Mouse (Mus musculus): ENCODE measurements at regions not wholly inside any gene's neighbourhood (a gene's known extent, or its start where the extent isn't known, plus 50 kb on each side); places are given as distances from the start of the nearest gene placed in this dataset.

DNA sequence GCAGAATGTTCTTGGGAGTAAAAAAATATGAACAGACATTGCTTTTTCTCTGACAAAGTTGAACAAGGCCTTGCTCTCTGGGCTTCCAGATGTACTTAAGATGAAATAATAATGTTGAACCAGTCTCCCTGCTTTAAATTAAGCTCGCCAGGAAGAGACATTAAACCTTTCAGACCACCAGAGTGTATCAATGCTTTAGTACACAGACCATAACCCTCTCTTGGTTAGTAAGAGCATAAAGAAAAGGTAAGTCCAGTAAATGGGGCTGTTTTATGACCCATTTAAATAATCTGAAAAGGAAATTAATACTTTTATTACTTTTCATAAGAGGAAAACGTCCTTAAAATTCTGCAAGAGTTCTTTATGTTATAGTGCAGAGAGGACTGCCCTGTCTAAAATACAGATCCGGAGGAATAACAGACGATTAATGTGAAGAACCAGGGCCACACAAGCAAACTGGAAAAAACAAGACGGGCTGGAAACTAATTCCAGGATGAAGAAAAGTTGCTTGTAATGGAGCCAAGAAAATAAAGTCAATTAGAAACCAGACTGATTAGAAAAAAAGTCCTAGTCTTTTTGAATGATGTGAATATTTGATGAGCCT lies 74.4 kb downstream of the Mettl11b start:
- DNase-seq (ENCODE audit: low read depth, low spot score) = no peak

DNA sequence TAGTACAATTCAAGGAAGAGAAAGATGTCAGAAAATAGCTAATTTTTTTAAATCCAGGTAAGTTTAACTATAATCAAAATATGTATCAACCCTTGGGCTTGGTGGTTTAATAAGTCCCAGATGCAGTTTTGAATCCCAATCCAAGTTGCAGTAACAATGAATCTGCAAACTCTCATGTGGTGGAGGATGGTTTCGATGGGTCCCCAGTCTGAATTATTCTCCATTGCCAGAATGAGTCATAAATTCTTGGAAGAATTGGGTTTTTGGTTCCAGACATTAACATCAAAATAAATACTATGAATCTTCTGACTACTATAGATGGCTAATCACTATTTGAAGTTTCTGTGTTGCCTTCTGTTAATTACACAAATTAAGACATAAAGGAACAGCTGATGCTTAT lies 82.9 kb downstream of the Mettl11b start:
- DNase-seq (ENCODE audit: low read depth, low spot score) = no peak

DNA sequence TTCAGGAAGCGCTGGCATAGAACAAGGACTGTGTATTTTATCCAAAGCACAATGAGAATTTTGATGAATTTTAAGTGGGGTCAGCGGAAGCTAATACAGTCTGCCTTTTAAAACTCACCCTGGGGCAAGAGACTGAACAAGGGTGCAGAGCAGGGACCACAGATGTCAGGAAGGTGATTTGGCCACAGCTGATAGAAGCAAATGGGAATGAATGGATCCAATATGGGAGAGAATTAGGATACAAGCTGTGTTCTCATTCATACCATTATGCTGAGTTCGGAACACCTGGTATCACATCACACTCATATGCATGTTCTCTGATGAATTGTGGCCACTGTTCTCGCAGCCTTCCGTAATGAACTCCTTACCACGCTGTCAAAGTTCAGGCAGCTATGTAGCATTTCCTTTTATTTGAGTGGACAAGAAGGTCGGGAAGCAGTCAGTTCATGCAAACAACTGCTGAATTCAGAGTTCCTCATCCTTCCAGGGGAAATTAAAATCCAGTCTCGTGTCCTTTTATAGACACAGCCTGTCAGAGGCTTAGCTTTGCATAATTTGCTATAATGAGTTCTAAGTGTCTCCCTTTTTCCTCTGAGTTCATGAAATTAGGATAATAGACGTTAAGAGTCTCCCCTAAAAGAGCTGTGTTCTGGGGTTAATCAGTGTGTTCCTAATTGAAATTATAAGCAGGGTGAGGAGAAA lies 84.4 kb downstream of the Mettl11b start:
- no peak for DNase-seq (ENCODE audit: low read depth, low spot score)

DNA sequence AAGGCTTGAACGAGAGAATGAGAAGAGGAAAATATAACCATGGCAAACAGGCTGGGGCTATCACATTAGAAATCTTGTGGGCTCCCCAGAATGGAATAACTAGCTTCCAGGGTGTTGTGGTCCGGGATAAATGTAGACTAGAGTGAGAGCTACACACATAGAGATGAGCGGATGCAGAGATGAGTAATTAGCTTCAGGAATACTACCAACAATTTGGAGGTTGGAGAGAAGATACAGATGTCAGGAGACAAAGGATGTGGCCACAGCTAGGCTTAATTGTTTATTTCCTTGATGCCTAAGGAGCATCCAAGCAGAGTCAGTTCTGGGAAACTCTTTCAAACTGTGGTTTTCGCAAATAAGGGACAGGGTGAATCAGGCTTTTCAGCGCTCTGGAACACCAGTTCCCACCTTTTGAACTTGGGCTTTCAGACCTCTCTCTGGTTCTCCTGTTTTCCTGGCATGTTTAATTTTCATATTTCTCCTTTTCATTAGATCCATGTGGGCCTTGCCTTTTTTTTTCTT lies 94.7 kb downstream of the Mettl11b start:
- no peak for DNase-seq (ENCODE audit: low read depth, low spot score)

DNA sequence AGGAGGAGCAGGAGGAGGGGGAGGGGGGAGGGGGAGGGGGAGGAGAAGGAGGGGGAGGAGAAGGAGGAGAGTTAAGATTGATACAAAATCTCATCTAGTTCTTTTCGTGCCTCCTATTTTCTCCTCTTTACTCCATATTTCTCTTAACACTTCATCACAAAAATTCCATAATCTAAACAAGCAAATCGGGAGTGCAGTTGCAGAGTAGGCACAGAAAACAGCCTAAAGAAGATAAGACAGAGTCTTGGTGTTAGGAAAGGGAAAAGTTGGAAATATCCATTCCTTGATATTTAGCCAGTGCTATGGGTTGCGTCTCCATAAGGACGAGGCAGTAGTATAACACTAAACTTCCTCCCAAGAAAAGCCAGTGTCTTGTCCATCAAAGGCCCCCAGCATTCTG lies 100.1 kb downstream of the Mettl11b start:
- no peak for DNase-seq (ENCODE audit: low read depth, low spot score)

DNA sequence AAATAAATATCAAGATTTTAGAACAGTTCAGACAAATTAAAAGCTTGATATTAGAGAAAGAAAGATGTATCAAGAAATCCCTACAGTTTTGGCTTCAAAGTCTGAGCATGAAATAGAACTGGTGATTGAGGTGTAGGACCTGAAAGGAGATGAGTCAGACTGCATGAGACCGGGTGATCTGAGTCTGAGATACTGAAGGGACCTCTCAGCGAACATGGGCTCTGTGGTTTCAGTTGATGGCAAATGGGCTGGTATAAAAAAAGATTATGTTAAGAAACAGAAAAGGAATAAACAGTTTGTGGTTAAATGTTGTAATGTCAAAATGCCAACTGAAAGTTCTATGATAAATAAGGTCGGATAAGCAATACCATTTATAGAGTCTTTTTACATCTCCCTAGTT lies 103.7 kb downstream of the Mettl11b start:
- no peak for DNase-seq (ENCODE audit: low read depth, low spot score)

DNA sequence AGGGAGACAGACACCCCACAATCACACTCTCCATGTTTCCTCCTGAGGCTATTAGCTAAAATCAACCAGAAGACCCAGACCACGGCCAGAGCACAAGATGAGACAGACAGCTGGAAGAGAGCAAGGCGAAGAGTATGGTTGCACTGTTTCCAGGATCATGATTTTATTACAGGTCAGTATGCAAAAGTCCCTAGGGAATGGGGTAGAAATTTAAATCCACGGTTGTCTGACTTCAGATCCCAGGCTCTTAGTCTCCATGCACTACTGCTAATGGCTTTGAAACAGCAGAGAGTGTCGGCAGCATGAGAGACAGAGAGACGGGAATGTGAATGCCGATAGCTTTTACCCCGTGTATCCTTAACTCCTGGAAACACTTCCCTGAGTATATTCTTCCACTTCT lies 105.2 kb downstream of the Mettl11b start:
- no peak for DNase-seq (ENCODE audit: low read depth, low spot score)

DNA sequence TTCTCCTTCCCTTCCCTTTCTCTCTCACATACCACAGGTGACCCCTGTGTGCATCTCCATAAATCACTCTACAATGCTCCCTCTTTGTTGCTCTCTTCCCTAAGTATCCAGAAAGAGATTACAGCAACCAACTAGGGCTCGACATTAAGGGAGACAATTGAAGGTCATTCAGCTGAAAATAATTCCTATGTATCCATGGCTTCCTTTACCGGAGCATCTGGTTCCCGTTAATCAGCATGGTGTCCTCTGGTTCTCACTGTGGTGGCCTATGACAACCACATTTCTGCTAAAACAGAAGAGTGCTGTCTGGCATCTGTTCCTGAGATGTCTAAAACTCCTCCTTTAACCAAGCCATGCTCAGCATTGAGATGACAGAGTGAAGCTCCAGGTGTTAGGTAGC lies 106.9 kb downstream of the Mettl11b start:
- DNase-seq (ENCODE audit: low read depth, low spot score) = peak; percentile 6

DNA sequence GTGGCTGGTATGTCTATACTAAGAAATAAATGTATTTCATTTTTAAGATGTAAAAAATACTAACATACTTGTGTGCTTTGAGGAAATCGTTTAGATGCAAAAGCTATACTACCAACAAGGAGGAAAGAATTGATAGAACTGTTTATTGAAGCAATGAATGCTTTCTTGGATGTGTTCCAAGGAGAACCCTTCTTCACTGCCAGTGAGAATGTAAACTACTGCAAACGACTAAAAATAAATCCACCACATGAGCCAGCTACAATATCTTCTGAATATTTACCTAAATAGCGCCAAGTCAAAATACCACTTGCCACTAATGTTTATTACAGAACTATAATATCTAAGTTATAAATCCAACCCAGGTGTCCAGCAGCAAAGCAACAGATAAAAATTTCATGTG lies 108.4 kb downstream of the Mettl11b start:
- DNase-seq (ENCODE audit: low read depth, low spot score) = no peak

DNA sequence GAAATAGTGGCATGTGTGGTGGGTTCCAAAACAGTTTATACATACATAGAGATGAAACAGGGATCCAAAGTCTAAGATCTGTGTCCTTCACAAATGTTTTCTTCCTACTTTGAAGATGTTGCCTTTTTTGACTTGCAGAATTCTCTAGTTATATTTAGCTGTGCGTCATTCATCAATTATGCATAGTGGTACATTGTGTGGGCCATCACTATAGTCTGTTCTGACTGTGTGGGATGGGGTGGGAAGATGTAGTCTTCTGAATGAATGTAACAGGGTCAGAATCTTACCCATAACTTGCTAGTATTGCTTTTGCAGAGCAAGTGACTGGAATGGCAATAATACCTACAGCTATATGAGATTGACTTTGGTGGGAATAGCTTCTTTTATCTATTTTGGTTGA lies 116.6 kb downstream of the Mettl11b start:
- DNase-seq (ENCODE audit: low read depth, low spot score) = no peak

DNA sequence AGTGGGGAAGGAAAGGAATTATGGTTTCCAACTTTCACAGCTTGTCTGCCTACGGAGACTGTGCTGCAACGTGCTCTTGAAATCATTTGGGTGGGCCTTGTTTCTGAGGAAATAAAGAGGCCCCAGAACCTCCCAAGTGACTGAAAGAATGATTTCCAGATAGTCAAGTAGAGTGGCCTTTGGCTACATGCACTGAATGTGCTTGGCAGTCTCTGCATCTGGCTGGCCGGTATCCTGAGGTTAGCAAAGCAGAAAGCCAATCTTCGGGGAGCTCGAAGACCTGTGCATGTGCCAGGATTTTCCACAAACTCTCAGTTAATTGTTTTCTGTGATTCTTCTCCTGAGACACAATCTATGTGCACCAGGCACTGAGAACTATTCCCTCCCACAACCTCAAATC lies 117.3 kb downstream of the Mettl11b start:
- DNase-seq (ENCODE audit: low read depth, low spot score) = no peak

DNA sequence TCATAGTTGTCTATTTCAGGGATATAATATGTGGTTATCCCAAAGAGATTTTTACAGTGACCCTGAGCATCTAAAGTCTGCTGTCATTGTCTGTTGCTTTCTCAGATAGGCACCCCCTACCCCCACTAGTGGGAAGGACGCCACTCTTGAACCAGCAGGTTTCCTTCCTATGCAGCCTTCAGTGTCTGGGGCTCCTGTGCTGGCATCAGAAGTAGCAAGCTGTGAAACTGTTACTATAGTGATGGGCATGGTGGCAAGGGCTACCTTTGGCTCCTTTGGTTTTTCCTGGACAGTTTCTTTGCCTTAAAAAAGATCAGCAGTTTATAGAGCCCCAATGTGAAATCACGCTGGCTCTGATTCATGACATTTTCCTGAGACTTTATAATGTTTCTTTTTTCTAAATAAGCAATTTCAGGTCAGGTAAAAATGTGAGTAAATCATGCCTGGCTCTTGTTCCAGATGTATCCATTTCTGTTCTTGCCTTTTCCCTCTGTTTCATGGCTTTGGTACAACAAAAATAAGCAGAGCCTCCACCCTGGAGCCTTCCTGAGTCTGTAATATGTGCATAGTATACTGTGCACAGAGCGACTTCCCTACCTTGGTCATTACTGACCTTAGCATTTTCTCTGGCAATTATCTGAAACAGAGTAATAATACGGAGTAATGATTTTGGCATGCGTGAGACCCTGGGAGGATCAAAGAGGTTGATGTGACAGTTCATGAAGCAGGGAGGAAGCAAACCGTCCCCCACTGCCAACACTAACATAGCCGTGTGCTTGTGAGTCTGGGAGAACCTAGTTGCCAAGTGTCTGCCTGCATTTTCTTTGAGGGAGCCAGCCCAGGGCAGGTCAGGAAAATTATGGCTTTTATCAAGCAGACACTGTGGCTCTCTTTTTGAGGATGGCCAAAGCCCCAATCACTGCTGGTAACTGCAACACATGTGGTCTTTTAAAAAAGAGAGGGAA lies 124.8 kb downstream of the Mettl11b start:
- DNase-seq (ENCODE audit: low read depth, low spot score) = no peak

DNA sequence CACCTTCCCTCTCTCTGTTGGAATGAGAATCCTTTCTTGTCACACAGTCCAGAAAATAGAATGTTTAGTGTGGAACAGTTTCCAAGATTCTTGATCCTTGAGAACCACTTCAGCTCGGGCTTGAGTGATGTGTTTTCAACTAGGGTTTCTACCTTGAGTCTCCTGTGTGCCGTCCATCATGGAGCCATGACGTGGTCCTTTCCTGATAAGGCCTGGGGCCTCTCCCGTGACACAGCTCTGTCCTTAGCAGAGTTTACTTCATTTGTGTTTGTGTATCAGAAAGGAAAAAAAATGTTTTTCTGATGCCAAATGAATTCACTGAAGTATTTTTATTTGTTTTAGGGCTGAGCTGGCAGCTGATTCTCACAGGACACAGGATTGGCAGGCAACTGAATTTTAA lies 148.6 kb downstream of the Mettl11b start:
- no peak for DNase-seq (ENCODE audit: low read depth, low spot score)

DNA sequence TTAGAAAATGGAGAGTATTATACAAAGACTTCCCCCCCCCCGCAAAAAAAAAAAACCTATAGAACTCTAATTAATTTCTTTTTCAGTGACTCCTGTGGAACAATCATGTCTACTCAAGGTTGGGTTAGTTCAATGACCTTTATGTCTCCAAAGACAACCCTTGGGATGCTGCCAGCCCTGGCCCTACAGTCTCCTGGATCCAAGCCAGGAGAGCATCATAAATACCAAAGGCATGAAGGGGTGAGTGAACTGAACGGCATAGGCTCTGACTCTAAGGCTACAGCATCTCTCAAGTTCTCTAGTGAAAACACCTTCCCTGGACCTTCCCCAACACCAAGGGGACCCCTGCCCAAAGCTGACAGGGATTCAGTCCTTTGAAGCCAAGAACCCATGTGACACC lies 149.4 kb downstream of the Mettl11b start:
- no peak for DNase-seq (ENCODE audit: low read depth, low spot score)

DNA sequence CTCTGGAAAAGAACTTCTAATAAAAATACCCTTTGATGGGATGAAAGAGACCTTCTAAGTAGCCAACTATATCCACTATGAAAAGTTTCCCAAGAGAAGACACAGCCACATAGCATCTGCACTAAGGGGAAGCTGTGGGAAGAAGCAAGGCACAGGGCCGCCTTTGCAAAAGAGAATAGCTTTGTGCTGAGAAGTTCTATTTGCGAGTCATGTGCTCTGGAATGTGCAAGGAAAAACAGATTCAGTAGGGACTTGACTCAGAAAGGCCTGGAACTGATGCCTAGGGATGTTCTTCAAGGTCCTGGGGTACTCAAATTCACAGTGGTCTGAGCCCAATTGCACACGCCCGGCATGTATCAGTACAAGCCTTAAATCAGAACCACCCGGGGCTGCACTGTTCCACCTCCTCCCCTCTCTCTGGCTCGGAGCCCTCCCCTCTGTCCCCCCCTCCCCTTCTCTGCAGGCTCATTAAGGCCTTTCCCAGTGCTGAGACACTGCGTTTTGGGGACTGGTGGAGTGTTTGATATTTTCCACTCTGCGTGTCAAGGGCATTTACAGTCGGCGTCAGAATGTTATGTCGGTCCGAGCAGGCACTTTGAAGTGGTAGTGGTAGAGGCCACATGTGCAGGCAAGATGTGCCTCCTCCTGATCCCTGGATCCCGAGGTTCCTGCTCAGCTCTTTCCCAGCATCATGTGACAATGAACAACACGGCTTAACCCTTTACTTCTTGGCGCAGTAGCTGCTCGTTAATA lies 150.4 kb downstream of the Mettl11b start:
- DNase-seq (ENCODE audit: low read depth, low spot score) = peak; percentile 4

DNA sequence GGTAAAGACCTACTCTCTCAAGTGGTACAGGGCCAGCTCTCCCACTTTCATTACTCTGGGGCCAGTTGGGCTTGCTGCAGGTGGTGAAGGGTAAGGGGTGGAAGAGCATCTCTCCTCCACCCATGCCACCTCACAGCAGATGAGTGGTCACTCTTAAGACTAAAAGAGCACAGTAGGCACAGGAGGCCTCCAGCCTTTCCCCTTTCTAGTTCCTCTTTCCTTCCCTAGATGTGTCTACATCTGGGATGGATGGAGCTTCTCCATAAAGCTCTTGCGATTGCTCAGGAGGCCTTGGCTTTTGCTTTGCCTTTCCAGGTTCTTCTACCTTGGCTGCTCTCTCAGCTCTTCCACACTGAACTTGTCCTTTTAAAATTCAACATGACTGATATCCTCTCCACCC lies 151.5 kb downstream of the Mettl11b start:
- no peak for DNase-seq (ENCODE audit: low read depth, low spot score)

DNA sequence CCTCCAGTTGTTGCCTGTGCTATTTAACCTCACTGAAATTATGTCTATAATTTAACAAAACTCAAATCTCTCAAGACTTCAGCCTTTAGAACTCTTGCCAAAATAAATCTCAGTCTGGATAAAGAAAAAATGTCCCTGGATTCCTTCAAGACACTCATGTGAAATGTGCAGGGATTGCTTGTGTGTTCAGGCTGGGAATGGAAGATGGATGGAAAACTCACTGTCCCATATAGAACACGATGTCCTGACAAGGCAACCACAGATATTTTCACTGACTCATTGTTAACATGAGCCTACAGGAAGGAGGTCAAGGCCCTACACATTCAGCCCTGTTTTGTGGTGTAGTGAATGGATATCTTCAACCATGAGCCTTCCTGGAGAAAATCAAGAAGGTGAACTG lies 160.3 kb upstream of the Gorab start:
- DNase-seq (ENCODE audit: low read depth, low spot score) = no peak

DNA sequence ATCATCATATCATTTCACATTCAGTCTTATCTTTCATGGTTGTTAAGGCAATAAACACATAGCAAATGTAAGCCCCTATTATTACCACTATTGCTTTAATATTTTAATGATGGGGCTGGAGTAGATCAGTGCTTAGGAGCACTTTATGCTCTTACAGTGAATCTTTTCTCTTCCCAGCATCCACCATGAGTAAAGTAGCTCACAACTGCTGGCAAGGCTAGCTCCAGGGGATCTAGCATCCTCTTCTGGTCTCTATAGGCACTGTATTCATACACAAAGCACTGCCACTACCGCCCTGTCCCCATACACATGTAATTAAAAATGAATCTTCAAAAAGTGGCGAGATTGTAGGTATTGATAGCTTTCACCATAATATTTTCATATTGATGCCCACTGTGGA lies 159.6 kb upstream of the Gorab start:
- no peak for DNase-seq (ENCODE audit: low read depth, low spot score)

DNA sequence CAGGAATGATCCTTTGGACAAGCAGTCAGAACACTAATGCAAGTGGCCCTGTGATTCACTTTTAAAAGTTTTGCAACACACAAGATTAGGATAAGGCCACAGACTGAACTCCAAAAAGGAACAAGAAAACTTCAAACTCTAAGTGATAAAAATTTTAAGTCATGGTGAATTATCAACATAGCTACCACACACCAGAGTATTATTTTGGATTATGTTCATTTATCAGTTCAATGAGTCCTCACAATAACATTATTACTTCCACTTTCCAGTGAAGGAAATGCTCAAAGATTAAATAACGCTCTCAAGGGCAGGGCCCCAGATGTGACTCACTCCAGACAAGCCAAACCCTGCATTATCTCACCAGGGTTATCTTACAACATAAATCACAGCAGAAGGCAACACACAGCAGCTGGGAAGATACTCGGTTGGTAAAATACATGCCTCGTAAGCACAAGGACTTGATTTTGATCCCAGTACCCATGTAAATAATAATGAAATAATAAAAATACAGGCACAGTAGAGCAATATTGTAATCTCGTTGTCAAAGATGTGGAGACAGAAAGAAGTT lies 158.8 kb upstream of the Gorab start:
- DNase-seq (ENCODE audit: low read depth, low spot score) = no peak

DNA sequence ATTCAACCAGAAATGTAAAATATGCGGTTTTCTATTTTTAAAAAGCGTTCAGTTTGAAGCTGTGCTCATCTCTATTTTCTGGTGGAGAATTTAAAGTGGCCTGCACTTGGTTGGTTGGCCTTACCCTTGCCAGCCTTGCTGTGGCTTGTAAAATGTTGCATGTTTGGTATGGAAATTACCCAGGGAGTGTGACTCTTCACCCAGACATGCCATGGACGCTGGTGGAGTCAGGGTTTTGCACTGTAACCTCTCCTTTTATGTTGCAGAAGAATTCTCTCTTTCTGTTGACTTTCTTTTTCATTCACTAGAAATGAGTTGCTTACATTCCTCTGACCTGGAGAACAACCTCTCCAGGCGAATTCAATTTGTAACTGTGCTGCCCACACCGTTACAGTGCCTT lies 157.5 kb upstream of the Gorab start:
- DNase-seq (ENCODE audit: low read depth, low spot score) = no peak

DNA sequence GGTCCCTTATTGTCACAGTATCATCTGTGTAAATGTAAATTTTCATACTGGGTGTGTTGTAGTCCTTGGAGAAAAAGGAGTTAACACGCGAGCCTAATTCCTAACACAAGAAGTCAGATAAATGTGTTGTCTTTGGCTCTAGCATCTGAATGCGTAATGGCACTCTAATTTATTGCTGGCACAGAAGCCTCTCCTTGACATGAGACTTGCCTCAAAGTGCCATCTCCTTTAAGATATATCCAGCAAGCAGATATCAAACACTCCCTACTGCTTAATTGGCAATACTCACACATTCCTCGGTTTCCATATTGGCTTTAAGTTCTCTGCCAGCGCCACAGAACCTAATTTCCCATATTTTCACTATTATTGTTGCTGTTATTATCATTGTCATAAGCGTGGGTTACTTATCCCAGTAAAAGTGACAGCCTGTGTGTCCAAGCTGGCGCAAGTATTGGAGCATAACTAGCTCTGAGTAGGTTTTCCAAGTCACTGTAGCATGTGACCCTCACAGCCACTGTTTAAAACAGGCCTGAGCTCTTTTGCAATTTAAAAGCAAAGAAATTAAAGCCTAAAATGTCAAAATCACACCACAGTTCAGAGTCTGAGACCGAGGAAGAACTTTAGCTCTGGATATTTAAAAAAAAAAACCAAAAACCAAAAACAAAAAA lies 156.9 kb upstream of the Gorab start:
- no peak for DNase-seq (ENCODE audit: low read depth, low spot score)

Data from R1 (cell line).